Mouse (Mus musculus): Measurements from ENCODE around the gene Krt76. TPM values are rescaled to one million over a fixed set of nuclear protein-coding genes. Genes with fewer than 3 reads are reported as not detected.

Krt76 gene
- total RNA-seq (2017) = not detected in 2 replicates

- no peak for ATAC-seq (replicated peaks in 1 of 2; ENCODE audit: insufficient read depth in 1 of 2, low FRiP score in 2 of 2, low TSS enrichment in 1 of 2, low read depth in 1 of 2, poor library complexity in 2 of 2, severe bottlenecking in 2 of 2)
Observed at GRCm38 (mm10) chr15:101892820-101893219, at the start of gene Krt76. Gene Krt76, minus strand, starts transcription at chr15:101892920.

- ATAC-seq (replicated peaks in 1 of 2; ENCODE audit: insufficient read depth in 1 of 2, low FRiP score in 2 of 2, low TSS enrichment in 1 of 2, low read depth in 1 of 2, poor library complexity in 2 of 2, severe bottlenecking in 2 of 2) = no peak
Observed at GRCm38 (mm10) chr15:101941948-101942347, 49.2 kb upstream of the Krt76 start.

- no peak for ATAC-seq (replicated peaks in 1 of 2; ENCODE audit: insufficient read depth in 1 of 2, low FRiP score in 2 of 2, low TSS enrichment in 1 of 2, low read depth in 1 of 2, poor library complexity in 2 of 2, severe bottlenecking in 2 of 2)
Observed at GRCm38 (mm10) chr15:101940274-101940829, 47.6 kb upstream of the Krt76 start, which contains the start of gene Krt79. Gene Krt79, minus strand, starts transcription at chr15:101940324.

GRCm38 (mm10) chr15:101938600-101939308 lies 46.0 kb upstream of the Krt76 start:
- ATAC-seq (replicated peaks in 1 of 2; ENCODE audit: insufficient read depth in 1 of 2, low FRiP score in 2 of 2, low TSS enrichment in 1 of 2, low read depth in 1 of 2, poor library complexity in 2 of 2, severe bottlenecking in 2 of 2) = no peak

GRCm38 (mm10) chr15:101933024-101933423 lies 40.3 kb upstream of the Krt76 start:
- ATAC-seq (replicated peaks in 1 of 2; ENCODE audit: insufficient read depth in 1 of 2, low FRiP score in 2 of 2, low TSS enrichment in 1 of 2, low read depth in 1 of 2, poor library complexity in 2 of 2, severe bottlenecking in 2 of 2) = no peak

GRCm38 (mm10) chr15:101929666-101930065 lies 36.9 kb upstream of the Krt76 start:
- ATAC-seq (replicated peaks in 1 of 2; ENCODE audit: insufficient read depth in 1 of 2, low FRiP score in 2 of 2, low TSS enrichment in 1 of 2, low read depth in 1 of 2, poor library complexity in 2 of 2, severe bottlenecking in 2 of 2) = 0 out of 4 replicates have a peak, but pooled peaks of 1 of the 2 experiments have one; percentile 27

GRCm38 (mm10) chr15:101929087-101929486 lies 36.4 kb upstream of the Krt76 start:
- ATAC-seq (replicated peaks in 1 of 2; ENCODE audit: insufficient read depth in 1 of 2, low FRiP score in 2 of 2, low TSS enrichment in 1 of 2, low read depth in 1 of 2, poor library complexity in 2 of 2, severe bottlenecking in 2 of 2) = no peak

GRCm38 (mm10) chr15:101927340-101928080 lies 34.8 kb upstream of the Krt76 start:
- ATAC-seq (replicated peaks in 1 of 2; ENCODE audit: insufficient read depth in 1 of 2, low FRiP score in 2 of 2, low TSS enrichment in 1 of 2, low read depth in 1 of 2, poor library complexity in 2 of 2, severe bottlenecking in 2 of 2) = no peak

- no peak for ATAC-seq (replicated peaks in 1 of 2; ENCODE audit: insufficient read depth in 1 of 2, low FRiP score in 2 of 2, low TSS enrichment in 1 of 2, low read depth in 1 of 2, poor library complexity in 2 of 2, severe bottlenecking in 2 of 2)
Observed at GRCm38 (mm10) chr15:101925041-101925440, 32.3 kb upstream of the Krt76 start.

- no peak for ATAC-seq (replicated peaks in 1 of 2; ENCODE audit: insufficient read depth in 1 of 2, low FRiP score in 2 of 2, low TSS enrichment in 1 of 2, low read depth in 1 of 2, poor library complexity in 2 of 2, severe bottlenecking in 2 of 2)
Observed at GRCm38 (mm10) chr15:101924635-101925034, 31.9 kb upstream of the Krt76 start, which contains the start of gene Krt4. Gene Krt4, minus strand, starts transcription at chr15:101924735.

GRCm38 (mm10) chr15:101922296-101922695 lies 29.6 kb upstream of the Krt76 start:
- no peak for ATAC-seq (replicated peaks in 1 of 2; ENCODE audit: insufficient read depth in 1 of 2, low FRiP score in 2 of 2, low TSS enrichment in 1 of 2, low read depth in 1 of 2, poor library complexity in 2 of 2, severe bottlenecking in 2 of 2)

GRCm38 (mm10) chr15:101916072-101916471 lies 23.4 kb upstream of the Krt76 start:
- no peak for ATAC-seq (replicated peaks in 1 of 2; ENCODE audit: insufficient read depth in 1 of 2, low FRiP score in 2 of 2, low TSS enrichment in 1 of 2, low read depth in 1 of 2, poor library complexity in 2 of 2, severe bottlenecking in 2 of 2)

GRCm38 (mm10) chr15:101904849-101905248 lies 12.1 kb upstream of the Krt76 start:
- ATAC-seq (replicated peaks in 1 of 2; ENCODE audit: insufficient read depth in 1 of 2, low FRiP score in 2 of 2, low TSS enrichment in 1 of 2, low read depth in 1 of 2, poor library complexity in 2 of 2, severe bottlenecking in 2 of 2) = no peak

GRCm38 (mm10) chr15:101902171-101903149 lies 9.7 kb upstream of the Krt76 start:
- ATAC-seq (replicated peaks in 1 of 2; ENCODE audit: insufficient read depth in 1 of 2, low FRiP score in 2 of 2, low TSS enrichment in 1 of 2, low read depth in 1 of 2, poor library complexity in 2 of 2, severe bottlenecking in 2 of 2) = no peak

- ATAC-seq (replicated peaks in 1 of 2; ENCODE audit: insufficient read depth in 1 of 2, low FRiP score in 2 of 2, low TSS enrichment in 1 of 2, low read depth in 1 of 2, poor library complexity in 2 of 2, severe bottlenecking in 2 of 2) = no peak
Observed at GRCm38 (mm10) chr15:101895216-101895615, 2.5 kb upstream of the Krt76 start.

GRCm38 (mm10) chr15:101879776-101880175 lies 12.9 kb downstream of the Krt76 start:
- ATAC-seq (replicated peaks in 1 of 2; ENCODE audit: insufficient read depth in 1 of 2, low FRiP score in 2 of 2, low TSS enrichment in 1 of 2, low read depth in 1 of 2, poor library complexity in 2 of 2, severe bottlenecking in 2 of 2) = no peak

- ATAC-seq (replicated peaks in 1 of 2; ENCODE audit: insufficient read depth in 1 of 2, low FRiP score in 2 of 2, low TSS enrichment in 1 of 2, low read depth in 1 of 2, poor library complexity in 2 of 2, severe bottlenecking in 2 of 2) = no peak
Observed at GRCm38 (mm10) chr15:101878041-101878440, 14.7 kb downstream of the Krt76 start.

Measured in hematopoietic stem cell, adult 5-6 weeks (primary cell).